Mouse (Mus musculus) lung, postnatal 14 days (tissue): ENCODE measurements around the gene Lzts2.

Experiments
- DNase-seq: peaks from one replicate; pipeline ENCODE4 v3.0.0; 2021

Gene Lzts2

GRCm38 (mm10) chr19:45014335-45014971, at the start of gene Lzts2:
Gene Lzts2, plus strand, starts transcription at chr19:45014414.
- DNase-seq = no peak

- DNase-seq = no peak
Observed at GRCm38 (mm10) chr19:44965978-44966377, 48.2 kb upstream of the Lzts2 start.

GRCm38 (mm10) chr19:44968329-44968728, 45.9 kb upstream of the Lzts2 start:
- no peak for DNase-seq

- DNase-seq = no peak
Observed at GRCm38 (mm10) chr19:44976636-44977035, 37.6 kb upstream of the Lzts2 start.

GRCm38 (mm10) chr19:44977148-44977547, 37.1 kb upstream of the Lzts2 start:
- no peak for DNase-seq

GRCm38 (mm10) chr19:44980787-44981186, 33.4 kb upstream of the Lzts2 start:
- no peak for DNase-seq

GRCm38 (mm10) chr19:44982477-44983115, 31.6 kb upstream of the Lzts2 start:
- DNase-seq = no peak

- DNase-seq = no peak
Observed at GRCm38 (mm10) chr19:44983366-44983765, 30.8 kb upstream of the Lzts2 start.

- no peak for DNase-seq
Observed at GRCm38 (mm10) chr19:44984420-44984819, 29.8 kb upstream of the Lzts2 start.

- no peak for DNase-seq
Observed at GRCm38 (mm10) chr19:44985159-44985988, 28.8 kb upstream of the Lzts2 start.

GRCm38 (mm10) chr19:44987004-44987403, 27.2 kb upstream of the Lzts2 start:
- no peak for DNase-seq

GRCm38 (mm10) chr19:44987851-44988250, 26.4 kb upstream of the Lzts2 start:
- DNase-seq = no peak

- DNase-seq = no peak
Observed at GRCm38 (mm10) chr19:44988321-44988720, 25.9 kb upstream of the Lzts2 start.

- no peak for DNase-seq
Observed at GRCm38 (mm10) chr19:44988831-44989566, 25.2 kb upstream of the Lzts2 start, which contains the start of gene Sema4g. Gene Sema4g, plus strand, starts transcription at chr19:44989101.

GRCm38 (mm10) chr19:44989567-44990495, 24.4 kb upstream of the Lzts2 start:
- no peak for DNase-seq

- DNase-seq = no peak
Observed at GRCm38 (mm10) chr19:44991031-44991430, 23.2 kb upstream of the Lzts2 start.

- DNase-seq = no peak
Observed at GRCm38 (mm10) chr19:44992246-44992645, 22.0 kb upstream of the Lzts2 start.

GRCm38 (mm10) chr19:44992712-44993111, 21.5 kb upstream of the Lzts2 start:
- no peak for DNase-seq

GRCm38 (mm10) chr19:44997786-44998185, 16.4 kb upstream of the Lzts2 start:
- DNase-seq = no peak

GRCm38 (mm10) chr19:44999647-45000046, 14.6 kb upstream of the Lzts2 start:
- DNase-seq = no peak

GRCm38 (mm10) chr19:45002301-45002700, 11.9 kb upstream of the Lzts2 start:
- DNase-seq = no peak
